Mouse (Mus musculus): ENCODE data around the gene Rab34.

- TF ChIP-seq CTCF (IDR thresholded peaks at IDR 0.05; ENCODE audit: low read depth, low read length) (no peak), POLR2AphosphoS5 (IDR thresholded peaks at IDR 0.05; ENCODE audit: insufficient replicate concordance, low read depth, low read length) (no peak), GATA1 (IDR thresholded peaks at IDR 0.05; ENCODE audit: borderline replicate concordance, low read length) (no peak), TAL1 (conservative IDR thresholded peaks at IDR 0.05; ENCODE audit: low read depth, low read length) (no peak)
Measured at GRCm38 (mm10) chr11:78159557-78159956, 28.7 kb upstream of the Rab34 start.

Data from G1E (cell line).